Mouse (Mus musculus): Measurements from ENCODE around the gene Pmp22. TPM values are rescaled to one million over a fixed set of nuclear protein-coding genes. Genes with fewer than 3 reads are reported as not detected.

Gene Pmp22
- polyA plus RNA-seq (2015; fragmentation: Nextera tagmentation; extraction: Ambion mirVana): 39.6 and 41.1 TPM in 2 replicates

DNA sequence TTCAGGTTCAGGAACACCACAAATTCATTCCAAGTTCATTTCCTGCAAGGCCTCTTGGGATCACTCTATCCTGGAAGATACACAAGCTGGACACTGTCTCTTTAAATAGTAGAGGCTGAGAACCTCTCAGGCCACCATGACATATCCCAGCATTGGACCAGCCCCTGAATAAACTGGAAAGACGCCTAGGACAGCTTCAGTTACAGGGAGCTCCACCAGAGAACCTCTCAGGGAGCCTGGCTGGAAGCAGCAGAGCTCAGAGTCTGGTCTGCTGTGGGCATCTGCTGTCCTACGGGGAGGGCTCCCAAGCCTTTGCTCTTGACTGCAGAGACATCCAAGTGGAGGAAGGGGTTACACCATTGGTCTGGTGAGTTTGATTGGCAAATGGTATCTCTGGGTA lies at the start of gene Pmp22:
Gene Pmp22, plus strand, starts transcription at position 199 of the 400 bp plus-strand sequence.
- no peak within 1 kb of the TSS for H3K4me2 ChIP-seq
- no peak for ATAC-seq (ENCODE audit: low FRiP score, low read depth)
- peaks cover 32% of the 10 kb centered on the region for H3K4me1 ChIP-seq (replicated peaks)
- H3K9ac ChIP-seq: no peak within 1 kb of the TSS
- no peak within 1 kb of the TSS for H3K27ac ChIP-seq (replicated peaks)
- 74% methylated on average over 2 of the region's 2 CpGs for WGBS
- H3K9me3 ChIP-seq: no peaks in the 10 kb centered on the region
- no peak within 1 kb of the TSS for H3K4me3 ChIP-seq
- H3K36me3 ChIP-seq: no peaks in the 10 kb centered on the region
- H3K27me3 ChIP-seq: peaks cover 48% of the 10 kb centered on the region

GRCm38 (mm10) chr11:63084536-63084935 lies 44.2 kb upstream of the Pmp22 start:
- Histone ChIP-seq H3K27me3 (no peaks in the 10 kb centered on the region), H3K9ac (no peak overlapping the region), H3K4me2 (no peak overlapping the region), H3K36me3 (no peaks in the 10 kb centered on the region), H3K27ac (replicated peaks) (no peak overlapping the region), H3K4me3 (no peak overlapping the region), H3K4me1 (replicated peaks) (no peaks in the 10 kb centered on the region), H3K9me3 (no peaks in the 10 kb centered on the region)
- no peak for ATAC-seq (ENCODE audit: low FRiP score, low read depth)
- 85% methylated on average over 3 of the region's 3 CpGs for WGBS

- Histone ChIP-seq H3K4me3 (no peak overlapping the region), H3K9me3 (no peaks in the 10 kb centered on the region), H3K27me3 (no peaks in the 10 kb centered on the region), H3K9ac (no peak overlapping the region), H3K27ac (replicated peaks) (no peak overlapping the region), H3K4me2 (no peak overlapping the region), H3K4me1 (replicated peaks) (no peaks in the 10 kb centered on the region), H3K36me3 (no peaks in the 10 kb centered on the region)
- 94% methylated on average over 6 of the region's 6 CpGs for WGBS
- ATAC-seq (ENCODE audit: low FRiP score, low read depth): no peak
Measured at GRCm38 (mm10) chr11:63088672-63089071, 40.1 kb upstream of the Pmp22 start.

GRCm38 (mm10) chr11:63090210-63090609 lies 38.6 kb upstream of the Pmp22 start:
- H3K4me2 ChIP-seq: no peak overlapping the region
- no peak overlapping the region for H3K27ac ChIP-seq (replicated peaks)
- no peak for ATAC-seq (ENCODE audit: low FRiP score, low read depth)
- H3K4me3 ChIP-seq: no peak overlapping the region
- 57% methylated on average over 4 of the region's 4 CpGs for WGBS
- no peaks in the 10 kb centered on the region for H3K4me1 ChIP-seq (replicated peaks)
- H3K27me3 ChIP-seq: no peaks in the 10 kb centered on the region
- H3K36me3 ChIP-seq: no peaks in the 10 kb centered on the region
- H3K9me3 ChIP-seq: no peaks in the 10 kb centered on the region
- H3K9ac ChIP-seq: no peak overlapping the region

GRCm38 (mm10) chr11:63090986-63091385 lies 37.8 kb upstream of the Pmp22 start:
- no peaks in the 10 kb centered on the region for H3K27me3 ChIP-seq
- no peaks in the 10 kb centered on the region for H3K4me1 ChIP-seq (replicated peaks)
- no peak for ATAC-seq (ENCODE audit: low FRiP score, low read depth)
- H3K9me3 ChIP-seq: no peaks in the 10 kb centered on the region
- H3K36me3 ChIP-seq: no peaks in the 10 kb centered on the region
- no peak overlapping the region for H3K27ac ChIP-seq (replicated peaks)
- no peak overlapping the region for H3K9ac ChIP-seq
- no peak overlapping the region for H3K4me2 ChIP-seq
- H3K4me3 ChIP-seq: no peak overlapping the region
- WGBS: 95% methylated on average over 6 of the region's 6 CpGs

DNA sequence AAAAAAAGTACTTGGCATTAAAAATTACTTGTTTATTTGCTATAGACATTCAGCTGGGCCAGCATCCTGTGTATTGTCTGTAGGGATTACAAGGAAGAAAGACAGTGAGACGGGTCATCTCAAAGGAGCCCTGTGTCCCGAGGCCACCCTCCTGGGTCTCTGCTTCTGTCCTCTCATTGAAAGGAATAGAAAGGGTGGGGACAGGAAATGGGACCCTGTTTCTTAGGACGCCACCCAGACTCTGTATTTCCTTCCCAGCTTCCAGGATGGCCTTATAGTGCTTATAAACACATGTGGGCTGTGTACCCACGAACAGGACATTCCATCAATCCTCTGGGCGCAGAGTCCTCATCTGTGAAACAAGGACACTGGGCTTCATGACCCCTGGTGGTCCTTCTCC lies 36.5 kb upstream of the Pmp22 start:
- H3K27me3 ChIP-seq: no peaks in the 10 kb centered on the region
- H3K4me2 ChIP-seq: no peak overlapping the region
- H3K4me1 ChIP-seq (replicated peaks): no peaks in the 10 kb centered on the region
- H3K4me3 ChIP-seq: no peak overlapping the region
- no peaks in the 10 kb centered on the region for H3K36me3 ChIP-seq
- H3K9me3 ChIP-seq: no peaks in the 10 kb centered on the region
- no peak overlapping the region for H3K9ac ChIP-seq
- H3K27ac ChIP-seq (replicated peaks): no peak overlapping the region
- no peak for ATAC-seq (ENCODE audit: low FRiP score, low read depth)
- WGBS: 82% methylated on average over 5 of the region's 5 CpGs

DNA sequence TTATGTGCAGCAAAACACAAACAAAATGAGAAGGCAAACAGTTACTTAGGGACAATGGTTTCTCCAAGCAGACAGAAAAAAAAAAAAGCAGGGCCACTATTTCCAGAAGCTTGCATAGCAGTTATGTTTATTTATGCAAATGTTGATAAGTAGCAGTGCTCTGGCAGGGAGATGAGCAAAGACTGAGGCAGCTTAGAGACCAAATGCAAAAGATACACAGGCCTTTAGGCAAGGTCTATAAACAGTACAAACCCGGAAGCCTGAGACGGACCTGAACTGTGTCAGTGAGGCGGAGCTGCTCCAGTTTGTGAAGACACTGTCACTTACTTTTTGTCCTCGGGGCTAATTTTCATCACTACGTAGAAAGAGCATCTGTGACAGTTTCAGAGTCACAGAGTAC lies 35.2 kb upstream of the Pmp22 start:
- no peaks in the 10 kb centered on the region for H3K4me1 ChIP-seq (replicated peaks)
- no peaks in the 10 kb centered on the region for H3K27me3 ChIP-seq
- no peaks in the 10 kb centered on the region for H3K9me3 ChIP-seq
- 77% methylated on average over 5 of the region's 5 CpGs for WGBS
- H3K27ac ChIP-seq (replicated peaks): no peak overlapping the region
- no peak overlapping the region for H3K4me3 ChIP-seq
- no peaks in the 10 kb centered on the region for H3K36me3 ChIP-seq
- ATAC-seq (ENCODE audit: low FRiP score, low read depth): no peak
- no peak overlapping the region for H3K4me2 ChIP-seq
- no peak overlapping the region for H3K9ac ChIP-seq

GRCm38 (mm10) chr11:63094496-63094895 lies 34.3 kb upstream of the Pmp22 start:
- Histone ChIP-seq H3K4me3 (no peak overlapping the region), H3K4me2 (no peak overlapping the region), H3K9ac (no peak overlapping the region), H3K27ac (replicated peaks) (no peak overlapping the region), H3K9me3 (no peaks in the 10 kb centered on the region), H3K27me3 (no peaks in the 10 kb centered on the region), H3K36me3 (no peaks in the 10 kb centered on the region), H3K4me1 (replicated peaks) (no peaks in the 10 kb centered on the region)
- no peak for ATAC-seq (ENCODE audit: low FRiP score, low read depth)
- 94% methylated on average over 8 of the region's 8 CpGs for WGBS

DNA sequence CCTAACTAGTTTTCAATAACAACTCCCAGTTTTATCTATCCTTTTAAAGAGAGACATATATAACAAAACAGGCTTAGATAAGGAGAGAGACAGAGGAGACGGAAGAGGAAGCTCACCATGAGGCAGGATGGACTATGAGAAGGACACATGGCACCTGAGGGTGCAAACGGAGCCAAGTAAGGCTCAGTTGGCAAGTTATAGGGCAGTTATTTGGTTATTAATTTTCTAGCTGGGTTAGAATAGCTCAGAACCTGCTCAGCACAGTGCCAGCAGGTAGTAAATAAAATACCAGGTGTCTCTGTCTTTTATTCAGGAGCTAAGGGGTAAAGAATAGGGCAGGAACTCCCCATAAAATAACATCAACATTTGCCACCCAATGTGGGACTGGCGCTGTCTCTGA lies 30.8 kb upstream of the Pmp22 start:
- Histone ChIP-seq H3K4me3 (no peak overlapping the region), H3K27me3 (no peaks in the 10 kb centered on the region)
- 88% methylated on average over 3 of the region's 3 CpGs for WGBS

DNA sequence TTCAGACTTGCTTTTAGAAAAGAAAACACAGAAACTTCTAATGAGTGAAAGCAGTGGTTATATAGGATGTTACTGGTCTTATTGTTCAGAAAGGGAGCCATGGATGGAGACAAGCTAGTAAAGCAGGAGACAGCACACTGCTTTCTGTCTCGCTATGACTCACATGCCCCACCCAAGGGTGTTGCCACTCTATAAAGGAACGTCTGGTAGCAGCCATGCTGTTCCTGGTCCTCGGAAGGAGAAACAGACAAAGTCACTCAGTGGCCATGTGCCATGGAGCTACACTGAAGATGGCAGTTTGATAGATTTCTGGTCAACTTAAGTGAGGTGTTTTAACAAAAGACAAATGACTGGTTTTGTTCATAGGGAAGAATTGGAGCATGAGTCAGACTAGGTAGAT lies 29.4 kb upstream of the Pmp22 start:
- H3K4me1 ChIP-seq (replicated peaks): no peaks in the 10 kb centered on the region
- no peaks in the 10 kb centered on the region for H3K36me3 ChIP-seq
- no peaks in the 10 kb centered on the region for H3K9me3 ChIP-seq
- no peak overlapping the region for H3K4me2 ChIP-seq
- H3K27me3 ChIP-seq: no peaks in the 10 kb centered on the region
- 78% methylated on average over 3 of the region's 3 CpGs for WGBS
- H3K9ac ChIP-seq: no peak overlapping the region
- no peak overlapping the region for H3K27ac ChIP-seq (replicated peaks)
- H3K4me3 ChIP-seq: no peak overlapping the region
- ATAC-seq (ENCODE audit: low FRiP score, low read depth): no peak

More for the DNA sequence above, 30.8 kb upstream of the Pmp22 start:
- Histone ChIP-seq H3K27ac (replicated peaks) (no peak overlapping the region), H3K4me2 (no peak overlapping the region), H3K9me3 (no peaks in the 10 kb centered on the region), H3K36me3 (no peaks in the 10 kb centered on the region), H3K4me1 (replicated peaks) (no peaks in the 10 kb centered on the region), H3K9ac (no peak overlapping the region)
- ATAC-seq (ENCODE audit: low FRiP score, low read depth): no peak

- H3K4me3 ChIP-seq: no peak overlapping the region
- ATAC-seq (ENCODE audit: low FRiP score, low read depth): no peak
- no peaks in the 10 kb centered on the region for H3K27me3 ChIP-seq
- no peaks in the 10 kb centered on the region for H3K4me1 ChIP-seq (replicated peaks)
- no peak overlapping the region for H3K4me2 ChIP-seq
- WGBS: 85% methylated on average over 7 of the region's 7 CpGs
- H3K36me3 ChIP-seq: no peaks in the 10 kb centered on the region
- H3K9me3 ChIP-seq: no peaks in the 10 kb centered on the region
- no peak overlapping the region for H3K9ac ChIP-seq
- H3K27ac ChIP-seq (replicated peaks): no peak overlapping the region
Measured at GRCm38 (mm10) chr11:63103256-63103655, 25.5 kb upstream of the Pmp22 start.

GRCm38 (mm10) chr11:63104026-63104425 lies 24.8 kb upstream of the Pmp22 start:
- no peak for ATAC-seq (ENCODE audit: low FRiP score, low read depth)
- Histone ChIP-seq H3K27ac (replicated peaks) (no peak overlapping the region), H3K27me3 (no peaks in the 10 kb centered on the region), H3K9ac (no peak overlapping the region), H3K9me3 (no peaks in the 10 kb centered on the region), H3K36me3 (no peaks in the 10 kb centered on the region), H3K4me1 (replicated peaks) (no peaks in the 10 kb centered on the region), H3K4me2 (no peak overlapping the region), H3K4me3 (no peak overlapping the region)
- WGBS: 86% methylated on average over 2 of the region's 2 CpGs

DNA sequence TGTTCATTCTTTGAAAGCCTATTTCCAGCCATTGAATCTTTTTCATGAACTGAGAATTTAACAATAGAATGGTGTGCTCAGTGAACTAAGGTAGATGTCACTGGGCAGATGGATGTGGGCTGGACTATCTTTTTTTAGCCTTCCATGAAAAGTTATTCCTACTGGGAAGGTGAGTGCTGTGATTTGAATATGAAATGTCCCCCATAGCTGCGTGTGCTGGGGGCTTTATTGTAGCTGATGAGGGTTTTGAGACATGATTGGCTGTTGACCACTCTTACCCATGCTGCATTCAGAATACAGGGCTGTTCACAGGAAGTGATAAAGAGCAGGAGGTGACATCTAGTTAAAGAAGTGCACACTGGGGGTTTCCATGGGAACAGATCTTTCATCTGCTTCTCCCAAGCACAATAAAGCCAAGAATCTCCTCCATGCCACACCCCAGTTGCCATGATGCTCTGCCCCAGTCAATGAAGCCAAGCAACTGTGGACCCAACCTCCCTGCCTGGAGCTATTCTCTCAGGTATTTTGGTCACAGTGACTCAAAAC lies 19.5 kb upstream of the Pmp22 start:
- H3K4me1 ChIP-seq (replicated peaks): no peaks in the 10 kb centered on the region
- H3K4me3 ChIP-seq: no peak overlapping the region
- ATAC-seq (ENCODE audit: low FRiP score, low read depth): no peak
- no peak overlapping the region for H3K9ac ChIP-seq
- H3K36me3 ChIP-seq: no peaks in the 10 kb centered on the region
- H3K27ac ChIP-seq (replicated peaks): no peak overlapping the region
- no peak overlapping the region for H3K4me2 ChIP-seq
- no peaks in the 10 kb centered on the region for H3K27me3 ChIP-seq
- WGBS: 38% methylated on average over 1 of the region's 1 CpGs
- no peaks in the 10 kb centered on the region for H3K9me3 ChIP-seq
